Comparison of ENCODE assay signal across 9 mouse cellular contexts in the genomic region with DNA sequence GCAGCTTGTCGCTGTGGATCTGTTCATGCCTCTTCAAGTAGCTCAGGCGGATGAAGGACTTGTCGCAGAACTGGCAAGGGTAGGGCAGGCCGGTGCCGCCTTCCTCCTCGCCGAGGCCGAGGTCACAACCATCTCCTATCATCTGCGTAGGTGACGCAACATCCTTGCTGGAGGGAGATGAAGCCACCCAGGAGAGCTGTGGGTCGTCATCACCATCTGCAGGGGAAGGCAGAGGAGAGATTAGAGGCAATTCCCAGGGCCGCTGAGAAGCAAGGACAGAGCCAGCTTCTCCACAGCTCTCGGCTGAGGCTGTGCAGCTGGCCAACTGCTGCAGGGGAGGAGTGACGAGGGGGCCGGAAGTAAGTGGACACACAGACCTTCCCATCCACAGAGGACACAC.
DNase-seq lines count a peak whose midpoint lies in the region; TF ChIP-seq lines count a peak whose summit lies in the region.
"Had no signal": no experiment of that assay in that cellular context is flagged by ENCODE, and none has a peak within 500 bp of the region (broad histone marks: within the 10 kb centered on the region; RNA-seq: fewer than 3 reads in every experiment).

No protein-coding gene starts in this region.

- peak overlapping the region in 1 of 2 experiments; percentile 0; a peak in 1 of 4 replicates for H3K4me3 ChIP-seq in ES-E14 (ENCODE audit: insufficient read depth in 1 of 2, low read depth in 1 of 2, low read length in 2 of 2, poor library complexity in 1 of 2, severe bottlenecking in 1 of 2)

- H3K27ac ChIP-seq in ES-E14 (ENCODE audit: insufficient read depth, low read depth, low read length, poor library complexity, severe bottlenecking): no peak overlapping the region

- H3K36me3 ChIP-seq in ES-E14 (ENCODE audit: control insufficient read depth, insufficient read depth, low read length, poor library complexity, severe bottlenecking): peaks cover 30% of the 10 kb centered on the region

- peak; percentile 30 for DNase-seq in adrenal gland, adult 2 months
- no peak for DNase-seq in adrenal gland, postnatal 4 days (ENCODE audit: low spot score in 2 of 2)
- DNase-seq in kidney, postnatal 10 days: peak; percentile 56
- no peak for DNase-seq in kidney, postnatal 14 days
- DNase-seq in ES-E14 (ENCODE audit: low read depth, low spot score) (no peak), MN1 (ENCODE audit: low spot score) (no peak)
- DNase-seq in heart, postnatal 10 days: peak; percentile 55 to 63
- DNase-seq in layer of hippocampus, adult 18-20 months (ENCODE audit: low spot score in 2 of 2): no peak
- DNase-seq: cerebellum, adult 8-10 months had no signal

- in situ Hi-C loops in ES-E14 (cut with MboI; ENCODE audit: low sequenced_read_pairs in 2 of 2, unreplicated experiment in 2 of 2): no loop called here

- peak overlapping the region; percentile 8; the same call in 1 of the 2 replicates for H3K9ac ChIP-seq in ES-E14 (ENCODE audit: insufficient read depth, low read depth, low read length, poor library complexity, severe bottlenecking)

- H3K4me1 ChIP-seq in ES-E14 (ENCODE audit: control insufficient read depth in 2 of 2, insufficient read depth in 2 of 2, low read length in 2 of 2, poor library complexity in 1 of 2): peaks cover 0 to 19% of the 10 kb centered on the region in 2 experiments; a peak in 1 of 4 replicates

- no peaks in the 10 kb centered on the region for H3K9me3 ChIP-seq in ES-E14 (ENCODE audit: control insufficient read depth, insufficient read depth, low read depth, low read length)

- intact Hi-C loops in heart, postnatal 10 days (cut with DNase I): no loop called here

TF ChIP-seq in ES-E14, 5 proteins besides CTCF, POLR2A, EP300 and RAD21:
- TF ChIP-seq HCFC1 (IDR thresholded peaks at IDR 0.05; ENCODE audit: borderline replicate concordance, insufficient read depth, low read length) (no peak), ZC3H11A (IDR thresholded peaks at IDR 0.05; ENCODE audit: borderline replicate concordance, low read depth, low read length) (no peak), ZNF384 (IDR thresholded peaks at IDR 0.05; ENCODE audit: low read depth, low read length) (no peak), CHD2 (IDR thresholded peaks at IDR 0.05; ENCODE audit: low read depth, low read length) (no peak), MAFK (IDR thresholded peaks at IDR 0.05; ENCODE audit: insufficient read depth, low read depth, low read length) (no peak)

Comparison
In these comparisons a context has a peak if more than half of its experiments do, and no peak if none do; other contexts are left out.
1. DNase-seq: peak in adrenal gland, adult 2 months (single experiment), kidney, postnatal 10 days (single experiment) and heart, postnatal 10 days (2 of 2); none in adrenal gland, postnatal 4 days (0 of 2), kidney, postnatal 14 days (single experiment), ES-E14 (single experiment), layer of hippocampus, adult 18-20 months (0 of 2) and MN1 (single experiment).